Mouse (Mus musculus): ENCODE measurements around the gene Rpl18. TPM values are rescaled to one million over a fixed set of nuclear protein-coding genes. Genes with fewer than 3 reads are reported as not detected.

Gene Rpl18
- polyA plus RNA-seq, 1 experiment from 2014 or later, result 573 TPM

GRCm38 (mm10) chr7:45709036-45709435 is 6.2 kb upstream of the Rpl18 start:
- Histone ChIP-seq H3K27me3 (replicated peaks) (no peaks in the 10 kb centered on the region), H3K36me3 (peaks cover 40% of the 10 kb centered on the region), H3K27ac (replicated peaks) (peak overlapping the region; percentile 14; the same call in 1 of the 2 replicates), H3K9me3 (replicated peaks) (no peaks in the 10 kb centered on the region), H3K4me3 (replicated peaks) (no peak overlapping the region), H3K4me1 (peaks cover 68% of the 10 kb centered on the region), H3K9ac (replicated peaks) (no peak overlapping the region), H3K4me2 (peak overlapping the region; percentile 91)
- WGBS, result 27% methylated on average over 6 of the region's 6 CpGs
- ATAC-seq (ENCODE audit: low FRiP score), result no peak

- H3K4me1 ChIP-seq, result peaks cover 74% of the 10 kb centered on the region
- peak overlapping the region; percentile 14; the same call in 1 of the 2 replicates for H3K27ac ChIP-seq (replicated peaks)
- 0 out of 2 replicates have a peak overlapping the region, but pooled peaks have one; percentile 91 for H3K4me2 ChIP-seq
- H3K27me3 ChIP-seq (replicated peaks), result no peaks in the 10 kb centered on the region
- 72% methylated on average over 14 of the region's 14 CpGs for WGBS
- no peak overlapping the region for H3K9ac ChIP-seq (replicated peaks)
- ATAC-seq (ENCODE audit: low FRiP score), result no peak
- H3K9me3 ChIP-seq (replicated peaks), result no peaks in the 10 kb centered on the region
- peaks cover 40% of the 10 kb centered on the region for H3K36me3 ChIP-seq
- H3K4me3 ChIP-seq (replicated peaks), result no peak overlapping the region
These were observed 5.4 kb upstream of the Rpl18 start for GRCm38 (mm10) chr7:45709677-45710355.

DNA sequence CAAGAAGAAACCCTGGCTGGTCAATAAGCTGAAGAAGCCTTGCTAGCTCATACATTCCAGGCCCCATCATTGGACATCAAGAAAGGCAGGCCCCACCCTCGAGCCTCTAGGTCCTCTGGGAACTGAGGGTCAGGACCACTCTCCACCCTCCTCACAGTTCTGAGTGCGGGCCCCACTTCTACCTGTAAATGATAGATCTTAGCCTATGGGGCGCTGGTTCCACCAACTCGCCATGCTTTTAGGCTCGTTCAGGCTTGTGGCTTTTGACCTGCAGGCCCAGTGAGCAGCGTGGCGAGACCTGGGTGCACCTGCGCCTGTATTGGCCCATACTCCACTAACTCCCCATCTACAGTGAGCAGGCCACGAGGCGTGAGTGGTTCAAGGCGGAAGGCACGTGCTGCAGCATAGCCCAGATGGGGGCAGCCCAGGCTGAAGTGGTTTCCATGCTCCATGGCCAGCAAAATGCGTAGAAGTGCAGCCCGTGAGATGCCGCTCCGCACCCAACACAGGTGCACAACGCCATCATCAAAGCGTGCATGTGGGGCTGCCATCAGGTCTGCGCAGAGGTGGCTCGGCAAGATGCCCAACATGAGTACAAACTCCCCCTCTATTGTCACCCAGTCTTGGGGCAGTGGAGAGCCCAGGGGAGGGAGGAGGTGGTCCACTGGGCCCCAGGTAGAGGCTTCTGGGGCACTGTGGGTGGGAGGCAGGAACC is 4.6 kb upstream of the Rpl18 start:
- no peak overlapping the region for H3K27ac ChIP-seq (replicated peaks)
- 96% methylated on average over 20 of the region's 20 CpGs for WGBS
- H3K4me2 ChIP-seq, result no peak overlapping the region
- peaks cover 72% of the 10 kb centered on the region for H3K4me1 ChIP-seq
- no peak for ATAC-seq (ENCODE audit: low FRiP score)
- H3K27me3 ChIP-seq (replicated peaks), result no peaks in the 10 kb centered on the region
- H3K9me3 ChIP-seq (replicated peaks), result no peaks in the 10 kb centered on the region
- H3K4me3 ChIP-seq (replicated peaks), result no peak overlapping the region
- peaks cover 40% of the 10 kb centered on the region for H3K36me3 ChIP-seq
- no peak overlapping the region for H3K9ac ChIP-seq (replicated peaks)

DNA sequence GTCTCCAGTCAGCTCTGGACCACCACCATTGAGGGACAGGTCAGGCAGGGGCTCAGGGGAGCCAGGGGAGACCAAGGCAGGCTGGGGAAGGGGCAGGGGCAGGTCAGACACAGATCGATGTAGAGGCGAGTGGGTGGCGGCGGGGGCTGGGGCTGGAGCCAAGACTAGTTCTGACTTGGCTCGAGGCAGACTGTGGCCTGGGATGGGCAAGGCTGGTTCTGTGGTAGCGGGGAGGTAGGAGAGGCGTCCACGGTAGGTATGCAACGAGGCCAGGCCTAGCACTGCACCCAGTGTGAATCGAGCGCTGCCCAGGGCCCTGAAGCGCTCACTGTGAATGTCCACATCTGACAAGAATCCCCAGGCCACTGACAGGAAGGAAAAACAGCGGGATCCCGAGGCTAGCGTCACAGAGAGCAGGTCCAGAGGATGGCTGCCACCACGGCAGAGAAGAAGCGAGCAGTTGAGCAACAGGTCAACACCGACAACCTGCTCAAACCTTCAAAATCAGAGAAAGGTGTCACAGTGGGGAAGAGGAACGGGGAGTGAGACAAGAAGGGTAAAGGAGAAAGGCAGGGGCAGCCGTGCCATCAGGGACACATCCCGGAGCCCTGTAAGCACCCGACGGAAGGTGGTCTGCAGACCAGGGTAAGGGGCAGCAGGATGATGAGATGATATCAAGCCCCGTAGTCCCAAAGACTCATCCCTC is 3.8 kb upstream of the Rpl18 start:
- 93% methylated on average over 24 of the region's 24 CpGs for WGBS
- no peak for ATAC-seq (ENCODE audit: low FRiP score)
- H3K4me1 ChIP-seq, result peaks cover 72% of the 10 kb centered on the region

DNA sequence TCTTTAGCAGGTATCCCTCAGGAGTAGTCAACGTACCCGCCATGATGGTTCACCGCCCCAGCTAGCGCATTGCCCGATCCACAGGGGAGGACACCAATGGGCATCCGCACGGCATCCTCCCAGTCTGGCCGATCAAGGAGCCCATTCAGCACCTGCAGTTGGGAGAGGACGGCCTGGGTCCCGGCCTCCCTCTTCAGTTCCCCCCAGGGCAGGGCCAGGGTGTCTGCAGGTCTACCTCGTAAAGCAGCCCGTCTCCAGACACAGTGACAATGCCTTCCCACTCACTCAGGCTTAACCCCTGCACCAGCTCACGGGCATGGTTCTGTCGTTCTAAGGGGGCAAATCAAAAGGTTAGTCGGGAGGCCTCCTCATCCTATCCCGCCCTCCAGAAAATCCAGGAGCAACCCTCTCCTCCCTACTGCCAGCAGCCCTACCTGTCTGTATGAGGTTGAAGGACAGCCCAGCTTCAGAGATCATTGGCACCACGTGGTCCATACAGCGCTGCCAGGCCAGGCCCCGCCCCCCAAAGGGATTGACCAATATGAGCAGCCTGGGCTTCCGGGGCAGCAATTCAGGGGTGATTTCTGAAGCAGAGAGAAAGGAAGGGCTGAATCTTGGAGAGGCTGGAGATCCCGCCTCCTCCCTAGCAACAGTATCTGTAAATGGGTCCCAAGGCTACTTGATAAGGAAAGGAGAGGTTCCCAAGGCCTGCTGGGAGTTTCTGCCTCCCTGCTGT is 3.1 kb upstream of the Rpl18 start:
- Histone ChIP-seq H3K27me3 (replicated peaks) (no peaks in the 10 kb centered on the region), H3K36me3 (peaks cover 40% of the 10 kb centered on the region), H3K4me3 (replicated peaks) (no peak overlapping the region), H3K9me3 (replicated peaks) (no peaks in the 10 kb centered on the region), H3K27ac (replicated peaks) (no peak overlapping the region), H3K4me2 (no peak overlapping the region), H3K9ac (replicated peaks) (no peak overlapping the region), H3K4me1 (peaks cover 72% of the 10 kb centered on the region)
- 88% methylated on average over 21 of the region's 21 CpGs for WGBS
- ATAC-seq (ENCODE audit: low FRiP score), result no peak

More for the DNA sequence above, 3.8 kb upstream of the Rpl18 start:
- H3K27ac ChIP-seq (replicated peaks), result no peak overlapping the region
- no peaks in the 10 kb centered on the region for H3K9me3 ChIP-seq (replicated peaks)
- H3K27me3 ChIP-seq (replicated peaks), result no peaks in the 10 kb centered on the region
- peaks cover 40% of the 10 kb centered on the region for H3K36me3 ChIP-seq
- no peak overlapping the region for H3K9ac ChIP-seq (replicated peaks)
- no peak overlapping the region for H3K4me3 ChIP-seq (replicated peaks)
- H3K4me2 ChIP-seq, result no peak overlapping the region

DNA sequence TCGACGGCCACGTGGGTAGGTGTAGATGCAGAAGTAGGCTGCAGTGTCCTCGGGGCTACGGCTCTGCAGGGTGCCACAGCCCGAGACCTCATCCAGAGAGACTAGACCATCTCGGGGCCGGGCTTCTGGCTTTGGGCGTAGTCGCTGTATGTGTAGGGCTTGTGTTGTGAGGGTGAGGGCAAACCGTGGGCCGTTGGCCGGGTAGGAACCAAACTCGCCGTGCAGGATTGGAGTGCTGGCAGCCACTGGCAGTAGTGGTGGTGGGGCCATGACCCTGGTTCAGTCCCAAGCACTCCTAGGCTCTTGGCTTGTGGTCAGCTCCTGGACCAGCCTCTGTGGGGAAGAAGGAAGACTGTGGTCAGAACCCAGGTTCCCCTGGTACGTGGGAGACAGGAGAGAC is 1.9 kb upstream of the Rpl18 start:
- peaks cover 40% of the 10 kb centered on the region for H3K36me3 ChIP-seq
- no peak overlapping the region for H3K4me3 ChIP-seq (replicated peaks)
- 96% methylated on average over 16 of the region's 16 CpGs for WGBS
- 0 out of 2 replicates have a peak overlapping the region, but pooled peaks have one; percentile 82 for H3K4me2 ChIP-seq
- H3K9ac ChIP-seq (replicated peaks), result no peak overlapping the region
- ATAC-seq (ENCODE audit: low FRiP score), result no peak
- no peaks in the 10 kb centered on the region for H3K27me3 ChIP-seq (replicated peaks)
- H3K27ac ChIP-seq (replicated peaks), result no peak overlapping the region
- H3K9me3 ChIP-seq (replicated peaks), result no peaks in the 10 kb centered on the region
- H3K4me1 ChIP-seq, result peaks cover 61% of the 10 kb centered on the region

DNA sequence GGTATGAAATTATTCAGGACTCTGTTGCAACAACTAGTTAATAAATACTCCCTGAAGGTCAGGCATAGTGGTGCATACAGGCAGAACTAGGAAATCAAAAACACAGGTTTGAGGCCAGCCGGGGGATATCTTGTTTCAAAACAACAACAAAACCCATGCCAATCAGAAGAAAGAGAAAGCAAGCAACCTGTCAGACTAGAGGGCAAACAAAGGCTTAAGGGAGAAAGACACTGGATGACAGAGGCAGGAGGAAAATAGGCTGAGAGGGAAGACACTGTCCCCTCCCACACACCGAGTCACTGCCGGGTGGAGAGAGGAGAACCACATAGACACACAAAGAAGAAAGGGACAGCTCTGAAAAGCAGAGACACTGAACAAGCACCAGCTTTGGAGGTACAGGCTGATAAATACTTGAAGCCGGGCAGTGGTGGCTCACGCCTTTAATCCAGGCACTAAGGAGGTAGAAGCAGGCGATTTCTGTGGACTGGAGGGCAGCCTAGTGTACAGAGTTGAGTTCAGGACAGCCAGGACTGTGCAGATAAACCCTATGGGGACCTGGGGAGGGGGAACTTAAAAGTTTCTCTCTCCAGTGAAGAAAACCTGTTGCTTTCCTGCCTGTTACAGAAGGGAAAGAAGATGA is 1.3 kb upstream of the Rpl18 start:
- peak overlapping the region; percentile 75 for H3K9ac ChIP-seq (replicated peaks)
- WGBS, result 92% methylated on average over 6 of the region's 6 CpGs
- H3K27me3 ChIP-seq (replicated peaks), result no peaks in the 10 kb centered on the region
- no peak overlapping the region for H3K27ac ChIP-seq (replicated peaks)
- peak overlapping the region; percentile 79 for H3K4me3 ChIP-seq (replicated peaks)
- H3K9me3 ChIP-seq (replicated peaks), result no peaks in the 10 kb centered on the region
- ATAC-seq (ENCODE audit: low FRiP score), result no peak
- H3K36me3 ChIP-seq, result peaks cover 40% of the 10 kb centered on the region
- H3K4me2 ChIP-seq, result peak overlapping the region; percentile 82
- H3K4me1 ChIP-seq, result peaks cover 61% of the 10 kb centered on the region

DNA sequence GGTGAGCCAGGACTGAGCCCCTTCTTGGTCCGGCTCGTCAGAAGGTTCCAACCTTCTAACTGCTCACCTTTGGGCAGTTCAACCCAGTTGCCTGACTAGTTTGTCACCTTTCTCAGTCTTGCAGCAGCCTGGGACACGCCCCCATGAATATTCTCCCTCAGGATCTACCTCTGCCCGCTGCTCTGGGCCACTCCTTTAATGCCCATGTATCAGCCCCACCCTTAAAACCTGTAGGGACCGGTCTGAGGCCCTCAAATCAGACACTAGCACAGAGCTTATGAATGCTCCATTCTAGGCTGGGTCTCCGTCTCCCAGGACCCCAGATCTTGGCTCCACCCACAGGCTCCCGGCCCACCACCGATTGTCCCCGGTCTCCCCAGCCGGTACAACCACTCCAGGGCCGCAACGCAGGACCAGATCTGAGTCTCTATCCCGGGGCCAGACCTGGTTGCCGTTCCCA is 597 bp upstream of the Rpl18 start:
- peak; percentile 48 for ATAC-seq (ENCODE audit: low FRiP score)
- peaks cover 42% of the 10 kb centered on the region for H3K36me3 ChIP-seq

GRCm38 (mm10) chr7:45715741-45716459 is 643 bp downstream of the Rpl18 start:
- Histone ChIP-seq H3K4me1 (peaks cover 55% of the 10 kb centered on the region), H3K4me2 (peak overlapping the region; percentile 82), H3K9me3 (replicated peaks) (no peaks in the 10 kb centered on the region), H3K36me3 (peaks cover 43% of the 10 kb centered on the region), H3K27ac (replicated peaks) (peak overlapping the region; percentile 76), H3K4me3 (replicated peaks) (peak overlapping the region; percentile 79), H3K9ac (replicated peaks) (peak overlapping the region; percentile 40), H3K27me3 (replicated peaks) (no peaks in the 10 kb centered on the region)
- 85% methylated on average over 19 of the region's 19 CpGs for WGBS
- no peak for ATAC-seq (ENCODE audit: low FRiP score)

More for the DNA sequence above, 597 bp upstream of the Rpl18 start:
- peak overlapping the region; percentile 82 for H3K4me2 ChIP-seq
- no peaks in the 10 kb centered on the region for H3K27me3 ChIP-seq (replicated peaks)
- H3K4me1 ChIP-seq, result peaks cover 61% of the 10 kb centered on the region
- 10% methylated on average over 14 of the region's 14 CpGs for WGBS
- H3K4me3 ChIP-seq (replicated peaks), result peak overlapping the region; percentile 79
- peak overlapping the region; percentile 75 for H3K9ac ChIP-seq (replicated peaks)
- H3K27ac ChIP-seq (replicated peaks), result peak overlapping the region; percentile 70
- H3K9me3 ChIP-seq (replicated peaks), result no peaks in the 10 kb centered on the region

DNA sequence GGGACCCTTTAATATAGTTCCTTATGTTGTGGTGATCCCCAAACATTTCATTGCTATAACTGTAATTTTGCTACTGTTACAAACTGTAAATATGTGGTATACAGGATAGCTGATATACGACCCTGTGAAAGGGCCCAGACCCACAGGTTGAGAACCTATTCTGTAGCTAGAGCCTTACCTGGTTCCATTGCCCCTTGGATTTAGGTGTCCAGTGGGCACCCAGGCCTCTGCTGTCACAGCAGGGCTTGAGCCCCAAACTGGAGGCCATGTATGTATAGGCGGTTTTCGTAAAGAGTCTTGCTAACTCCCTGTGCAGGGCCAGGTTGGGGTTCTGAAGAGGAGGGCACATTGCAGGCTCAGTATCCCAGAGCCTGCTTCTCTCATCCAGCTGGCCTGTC is 1.2 kb downstream of the Rpl18 start:
- Histone ChIP-seq H3K27ac (replicated peaks) (no peak overlapping the region), H3K9me3 (replicated peaks) (no peaks in the 10 kb centered on the region), H3K36me3 (peaks cover 43% of the 10 kb centered on the region), H3K4me1 (peaks cover 55% of the 10 kb centered on the region), H3K4me3 (replicated peaks) (peak overlapping the region; percentile 79), H3K27me3 (replicated peaks) (no peaks in the 10 kb centered on the region), H3K9ac (replicated peaks) (peak overlapping the region; percentile 40), H3K4me2 (peak overlapping the region; percentile 82)
- ATAC-seq (ENCODE audit: low FRiP score), result no peak
- 85% methylated on average over 3 of the region's 3 CpGs for WGBS
